17 mouse cellular contexts compared by ENCODE assay signal in the genomic region with DNA sequence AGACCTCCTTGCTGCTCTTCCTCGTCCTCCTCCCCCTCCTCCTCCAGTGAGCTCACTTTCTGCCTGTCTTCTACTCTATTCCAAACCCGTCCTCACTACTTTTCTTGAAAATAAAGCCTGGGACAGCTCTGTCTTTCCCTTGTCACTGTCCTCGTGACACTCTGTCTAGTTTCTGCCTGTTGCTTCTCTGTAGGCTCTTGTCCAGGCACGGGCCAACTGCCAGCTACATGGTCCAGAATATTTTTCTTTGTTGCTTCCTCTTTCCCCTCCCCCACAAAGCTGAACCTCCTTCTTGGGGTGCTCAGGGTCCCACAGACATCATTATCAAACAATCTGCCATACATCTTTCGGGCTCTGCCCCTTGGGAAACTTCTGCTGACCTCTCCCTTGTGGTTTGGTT.
A peak's percentile ranks its signal among the peaks of the same experiment; 100 is the strongest.
DNase-seq lines count a peak whose midpoint lies in the region; TF ChIP-seq lines count a peak whose summit lies in the region.
"Had no signal": no experiment of that assay in that cellular context is flagged by ENCODE, and none has a peak within 500 bp of the region (broad histone marks: within the 10 kb centered on the region; RNA-seq: fewer than 3 reads in every experiment).

No protein-coding gene starts in this region.

- H3K4me3 ChIP-seq in gastrocnemius, adult 2 months: no peak overlapping the region; the same call in 1 of the 2 replicates
- H3K4me3 ChIP-seq in bone marrow macrophage, adult 2 months (ENCODE audit: insufficient read depth, low read length): no peak overlapping the region
- H3K4me3 ChIP-seq in hindbrain, embryonic 10.5 days: no peak overlapping the region
- H3K4me3 ChIP-seq: forebrain, embryonic 10.5 days; liver, embryonic 15.5 days; midbrain, embryonic 15.5 days; neural tube, embryonic 15.5 days had no signal

- intact Hi-C loops in gastrocnemius, adult 2 months (cut with DNase I): no loop called here
- intact Hi-C loops in gastrocnemius, postnatal 14 days (cut with DNase I; ENCODE audit: low total_unique reads): no loop called here

- DNase-seq in gastrocnemius, adult 2 months: peak; percentile 51
- DNase-seq in gastrocnemius, postnatal 14 days: no peak
- peak; percentile 56 for DNase-seq in layer of hippocampus, adult 9-11 months
- no peak for DNase-seq in layer of hippocampus, postnatal 25 days (ENCODE audit: extremely low spot score in 1 of 2, low spot score in 1 of 2)
- peak; percentile 68 for DNase-seq in heart, postnatal 4 days
- no peak for DNase-seq in MN1 (ENCODE audit: low spot score)
- no peak for DNase-seq in hindbrain, embryonic 10.5 days (ENCODE audit: low spot score)
- DNase-seq: B cell, adult 2 months; cerebellum, adult 11 months; right cerebral cortex, postnatal 25 days; thymus, postnatal 4 days had no signal

- H3K9me3 ChIP-seq in hindbrain, embryonic 10.5 days: no peaks in the 10 kb centered on the region
- H3K9me3 ChIP-seq: forebrain, embryonic 10.5 days; liver, embryonic 15.5 days; midbrain, embryonic 15.5 days; neural tube, embryonic 15.5 days had no signal

- H3K27me3 ChIP-seq in hindbrain, embryonic 10.5 days (ENCODE audit: insufficient read depth, poor library complexity, severe bottlenecking): no peaks in the 10 kb centered on the region
- H3K27me3 ChIP-seq: liver, embryonic 15.5 days; midbrain, embryonic 15.5 days; neural tube, embryonic 15.5 days had no signal

- TF ChIP-seq POLR2A in bone marrow macrophage, adult 2 months (IDR thresholded peaks at IDR 0.05; ENCODE audit: borderline replicate concordance, low read depth, low read length): no peak

- TF ChIP-seq CTCF in gastrocnemius, adult 2 months (IDR thresholded peaks at IDR 0.05): no peak
- no peak for TF ChIP-seq CTCF in bone marrow macrophage, adult 2 months (IDR thresholded peaks at IDR 0.05; ENCODE audit: low read depth, low read length)

- 80% methylated on average over 5 of the region's 5 CpGs for WGBS in hindbrain, embryonic 10.5 days

- peak overlapping the region; percentile 84 for H3K27ac ChIP-seq in gastrocnemius, adult 2 months
- peak overlapping the region; percentile 85 for H3K27ac ChIP-seq in bone marrow macrophage, adult 2 months (ENCODE audit: insufficient read depth, low read depth, low read length)
- no peak overlapping the region for H3K27ac ChIP-seq in hindbrain, embryonic 10.5 days
- H3K27ac ChIP-seq: forebrain, embryonic 10.5 days; hindbrain, embryonic 14.5 days; liver, embryonic 15.5 days; midbrain, embryonic 15.5 days; neural tube, embryonic 15.5 days had no signal

- peaks cover 60% of the 10 kb centered on the region for H3K4me1 ChIP-seq in bone marrow macrophage, adult 2 months (ENCODE audit: control insufficient read depth, insufficient read depth, low read length)
- H3K4me1 ChIP-seq in hindbrain, embryonic 10.5 days (replicated peaks): no peaks in the 10 kb centered on the region
- H3K4me1 ChIP-seq: forebrain, embryonic 10.5 days; midbrain, embryonic 15.5 days had no signal

- no peaks in the 10 kb centered on the region for H3K36me3 ChIP-seq in hindbrain, embryonic 10.5 days
- H3K36me3 ChIP-seq: forebrain, embryonic 10.5 days; midbrain, embryonic 15.5 days; neural tube, embryonic 15.5 days had no signal

Comparison
In these comparisons a context has a peak if more than half of its experiments do, and no peak if none do; other contexts are left out.
1. DNase-seq: peak in gastrocnemius, adult 2 months (single experiment), layer of hippocampus, adult 9-11 months (single experiment) and heart, postnatal 4 days (single experiment); none in gastrocnemius, postnatal 14 days (single experiment), layer of hippocampus, postnatal 25 days (0 of 2), MN1 (single experiment) and hindbrain, embryonic 10.5 days (single experiment).